Mouse (Mus musculus) olfactory bulb, adult 2 months (tissue): ENCODE measurements at regions not wholly inside any gene's neighbourhood (a gene's known extent, or its start where the extent isn't known, plus 50 kb on each side); places are given as distances from the start of the nearest gene placed in this dataset.
"Not testable (repeated sequence)": the region's sequence is repeated elsewhere in the genome, so short reads cannot be mapped to it uniquely, and the experiment has no call there.

Experiments used
- H3K27ac ChIP-seq: fragments of 200-500 bp; 2 replicates; pipeline ENCODE4 v1.5.1; 2012; ENCODE audit warnings: low read depth, low read length; ENCODE audit not compliant: insufficient read depth
- H3K4me1 ChIP-seq: fragments of 200-500 bp; 2 replicates; pipeline ENCODE4 v1.6.1; 2012; ENCODE audit warnings: low read length; ENCODE audit not compliant: control insufficient read depth, insufficient read depth
- H3K4me3 ChIP-seq: fragments of 200-500 bp; 2 replicates; pipeline ENCODE4 v1.5.1; 2012; ENCODE audit warnings: mild to moderate bottlenecking, low read depth, low read length, moderate library complexity; ENCODE audit not compliant: insufficient read depth
- CTCF ChIP-seq: fragments of 200-500 bp; IDR thresholded peaks from 2 replicates; pipeline ENCODE4 v1.5.1; 2012; ENCODE audit warnings: low read depth, mild to moderate bottlenecking, low read length, moderate library complexity; ENCODE audit not compliant: insufficient read depth
- POLR2A ChIP-seq: fragments of 200-500 bp; IDR thresholded peaks from 2 replicates; pipeline ENCODE4 v1.6.1; 2012; ENCODE audit warnings: mild to moderate bottlenecking, low read depth, low read length, moderate library complexity; ENCODE audit not compliant: insufficient read depth
- WGBS: fragments of 180-500 bp; shearing (Covaris S2); methylation state at CpG from one replicate; pipeline ENCODE4 v1.1.7; 2018; 5-methylcytosine and 5-hydroxymethylcytosine counted together

GRCm38 (mm10) chr17:4581851-4582250 is 412.3 kb upstream of the Arid1b start:
- Histone ChIP-seq H3K4me3 (no peak overlapping the region), H3K27ac (no peak overlapping the region), H3K4me1 (no peaks in the 10 kb centered on the region)
- no peak for TF ChIP-seq POLR2A
- no peak for TF ChIP-seq CTCF
- 89% methylated on average over 11 of the region's 11 CpGs for WGBS

DNA sequence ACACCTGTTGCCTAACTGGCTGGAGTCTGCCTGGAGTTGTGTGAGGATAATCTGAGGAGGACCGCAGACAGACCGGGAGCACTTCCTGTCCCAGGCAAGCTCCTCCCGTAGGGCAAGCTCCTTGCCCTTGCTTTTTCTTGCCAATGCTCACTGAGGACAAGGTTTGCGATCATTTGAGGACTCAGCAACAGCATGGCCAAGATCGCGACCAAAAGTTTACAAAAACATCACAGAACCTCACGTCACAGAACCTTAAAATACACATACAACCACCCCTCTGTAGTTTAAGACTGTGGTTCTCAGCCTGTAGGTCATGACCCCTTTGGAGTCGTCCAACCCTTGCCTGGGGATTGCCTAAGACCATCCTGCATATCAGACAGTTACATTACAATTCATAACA is 383.7 kb upstream of the Arid1b start:
- H3K4me3 ChIP-seq, result no peak overlapping the region
- WGBS, result 91% methylated on average over 8 of the region's 8 CpGs
- TF ChIP-seq POLR2A (no peak), CTCF (no peak)

DNA sequence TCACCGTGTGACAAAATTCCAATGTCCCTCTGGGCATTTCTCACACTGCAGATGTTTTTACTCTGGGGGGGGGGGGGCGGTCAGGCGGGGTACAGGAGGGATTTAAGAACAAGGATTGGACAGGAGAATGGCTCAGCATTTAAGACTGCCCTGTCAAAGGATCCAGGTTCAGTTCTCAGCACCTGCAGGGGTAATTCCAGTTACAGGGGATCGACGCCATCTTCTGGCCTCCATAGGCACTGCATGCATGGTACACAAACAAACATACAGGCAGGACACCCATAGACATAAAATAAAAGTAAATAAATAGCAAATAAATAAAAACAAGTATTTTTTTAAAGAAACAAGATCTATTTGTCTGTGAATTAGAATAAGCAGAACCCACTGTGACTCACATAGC is 383.1 kb upstream of the Arid1b start:
- no peak overlapping the region for H3K27ac ChIP-seq
- no peak for TF ChIP-seq CTCF
- no peak for TF ChIP-seq POLR2A
- 93% methylated on average over 5 of the region's 5 CpGs for WGBS
- no peaks in the 10 kb centered on the region for H3K4me1 ChIP-seq
- no peak overlapping the region for H3K4me3 ChIP-seq

More for the DNA sequence above, 383.7 kb upstream of the Arid1b start:
- no peak overlapping the region for H3K27ac ChIP-seq
- H3K4me1 ChIP-seq, result no peaks in the 10 kb centered on the region

- no peak for TF ChIP-seq CTCF
- no peak for TF ChIP-seq POLR2A
- Histone ChIP-seq H3K4me1 (no peaks in the 10 kb centered on the region), H3K27ac (no peak overlapping the region), H3K4me3 (no peak overlapping the region)
- 71% methylated on average over 2 of the region's 2 CpGs for WGBS
These were observed 382.4 kb upstream of the Arid1b start for GRCm38 (mm10) chr17:4611711-4612110.

GRCm38 (mm10) chr17:4612136-4612535 is 382.0 kb upstream of the Arid1b start:
- 69% methylated on average over 10 of the region's 10 CpGs for WGBS
- TF ChIP-seq CTCF (no peak), POLR2A (no peak)

DNA sequence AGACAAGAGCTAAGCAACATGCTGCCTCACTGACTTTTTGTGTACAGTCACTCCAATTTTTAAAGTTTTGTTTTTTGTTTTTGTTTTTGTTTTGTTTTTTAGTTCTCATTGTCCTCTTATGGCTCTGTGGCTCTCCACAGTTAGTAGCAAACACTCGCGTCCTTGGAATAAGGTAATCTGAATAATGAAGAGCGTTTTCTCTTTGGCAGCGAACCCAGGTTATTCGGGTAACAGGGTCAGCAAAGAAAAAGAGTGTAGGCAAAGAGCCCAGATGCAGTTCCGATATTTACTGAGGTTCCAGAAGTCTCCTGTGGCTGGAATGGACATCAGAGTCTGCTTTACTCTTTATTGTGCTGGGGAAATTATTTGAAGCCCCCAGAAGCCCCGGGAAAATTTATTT is 381.4 kb upstream of the Arid1b start:
- Histone ChIP-seq H3K4me1 (no peaks in the 10 kb centered on the region), H3K4me3 (no peak overlapping the region), H3K27ac (no peak overlapping the region)
- TF ChIP-seq CTCF, result no peak
- no peak for TF ChIP-seq POLR2A
- WGBS, result 51% methylated on average over 7 of the region's 7 CpGs

More at GRCm38 (mm10) chr17:4612136-4612535, 382.0 kb upstream of the Arid1b start:
- Histone ChIP-seq H3K4me1 (no peaks in the 10 kb centered on the region), H3K27ac (no peak overlapping the region), H3K4me3 (no peak overlapping the region)

GRCm38 (mm10) chr17:4620361-4620760 is 373.8 kb upstream of the Arid1b start:
- TF ChIP-seq POLR2A, result no peak
- H3K4me1 ChIP-seq, result no peaks in the 10 kb centered on the region
- H3K27ac ChIP-seq, result no peak overlapping the region
- H3K4me3 ChIP-seq, result no peak overlapping the region

DNA sequence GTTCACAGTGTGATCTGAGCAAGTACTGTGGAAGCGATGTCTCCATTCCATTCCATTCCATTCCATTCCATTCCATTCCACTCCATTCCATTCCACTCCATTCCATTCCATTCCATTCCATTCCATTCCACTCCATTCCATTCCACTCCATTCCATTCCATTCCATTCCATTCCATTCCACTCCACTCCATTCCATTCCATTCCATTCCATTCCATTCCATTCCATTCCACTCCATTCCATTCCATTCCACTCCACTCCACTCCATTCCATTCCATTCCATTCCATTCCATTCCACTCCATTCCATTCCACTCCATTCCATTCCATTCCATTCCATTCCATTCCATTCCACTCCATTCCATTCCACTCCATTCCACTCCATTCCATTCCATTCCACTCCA is 368.0 kb upstream of the Arid1b start:
- H3K27ac ChIP-seq, H3K4me3 ChIP-seq, H3K4me1 ChIP-seq: not testable (repeated sequence)
- 100% methylated on average over 1 of the region's 1 CpGs for WGBS

DNA sequence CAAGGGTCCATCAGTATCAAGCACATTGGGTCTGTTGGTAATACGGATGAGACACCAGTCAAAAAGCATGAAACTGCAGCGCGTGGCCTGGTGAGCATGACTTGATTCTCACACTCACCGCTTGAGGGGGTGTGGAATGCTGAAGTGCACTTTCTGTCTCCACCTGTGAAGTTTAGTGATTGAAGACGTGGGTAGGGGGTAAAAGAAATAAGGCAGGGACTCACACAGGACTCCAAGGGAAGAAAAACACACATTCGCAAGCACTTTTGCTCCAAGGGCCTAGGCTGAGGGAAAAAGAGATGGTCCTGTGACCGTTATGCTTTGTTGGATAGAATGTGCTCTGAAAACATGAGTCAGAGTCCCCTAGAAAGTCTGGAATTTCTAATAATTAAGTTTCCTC is 366.6 kb upstream of the Arid1b start:
- Histone ChIP-seq H3K4me3 (no peak overlapping the region), H3K27ac (no peak overlapping the region), H3K4me1 (no peaks in the 10 kb centered on the region)
- WGBS, result 91% methylated on average over 7 of the region's 7 CpGs
- TF ChIP-seq POLR2A, result no peak
- no peak for TF ChIP-seq CTCF

GRCm38 (mm10) chr17:4631122-4631521 is 363.0 kb upstream of the Arid1b start:
- WGBS, result 88% methylated on average over 4 of the region's 4 CpGs
- no peak for TF ChIP-seq POLR2A
- TF ChIP-seq CTCF, result no peak
- Histone ChIP-seq H3K27ac (no peak overlapping the region), H3K4me1 (no peaks in the 10 kb centered on the region), H3K4me3 (no peak overlapping the region)
